Mouse (Mus musculus) megakaryocyte, adult 5-6 weeks (primary cell): ENCODE data around the gene Mettl7a1. TPM values are rescaled to one million over a fixed set of nuclear protein-coding genes. Genes with fewer than 3 reads are reported as not detected.
"Not testable (repeated sequence)": the region's sequence is repeated elsewhere in the genome, so short reads cannot be mapped to it uniquely, and the experiment has no call there.

ENCODE experiments used
- ATAC-seq: 2 replicates; pipeline ENCODE4 v1.8.0; 2016; ENCODE audit warnings: mild to moderate bottlenecking, inconsistent platforms; ENCODE audit not compliant: poor library complexity, severe bottlenecking
- total RNA-seq, 2 experiments: library from RNA; stranded (forward) in 1 of 2; stranded (reverse) in 1 of 2; fragments of 153-499, 151-499 nt in 1 of 2; fragments of 221-1000, 200-1000 nt in 1 of 2; gene quantifications; 2 replicates each; pipeline versions ENCODE4 v1.2.3 to v1.2.4; 2015 to 2017

Gene Mettl7a1
- total RNA-seq, 2 experiments from 2014 or later: 21.4 to 64.4 TPM

GRCm38 (mm10) chr15:100297856-100298255 is 6.1 kb upstream of the Mettl7a1 start:
- no peak for ATAC-seq

GRCm38 (mm10) chr15:100300499-100300898 is 3.4 kb upstream of the Mettl7a1 start:
- ATAC-seq: no peak

- no peak for ATAC-seq
These were observed 2.4 kb upstream of the Mettl7a1 start for GRCm38 (mm10) chr15:100301556-100301955.

GRCm38 (mm10) chr15:100303428-100304018 is 417 bp upstream of the Mettl7a1 start:
- no peak for ATAC-seq

- ATAC-seq: no peak
These were observed 2.3 kb downstream of the Mettl7a1 start for GRCm38 (mm10) chr15:100306201-100306600.

GRCm38 (mm10) chr15:100307438-100308096 is 3.6 kb downstream of the Mettl7a1 start:
- ATAC-seq: not testable (repeated sequence)

- ATAC-seq: peak; percentile 36
These were observed 8.4 kb downstream of the Mettl7a1 start for GRCm38 (mm10) chr15:100312346-100312745.

GRCm38 (mm10) chr15:100314448-100315145 is 10.7 kb downstream of the Mettl7a1 start:
- ATAC-seq: no peak

GRCm38 (mm10) chr15:100318014-100318671 is 14.2 kb downstream of the Mettl7a1 start:
- not testable (repeated sequence) for ATAC-seq

- ATAC-seq: no peak
These were observed 15.9 kb downstream of the Mettl7a1 start for GRCm38 (mm10) chr15:100319884-100320283.

- ATAC-seq: no peak
These were observed 16.5 kb downstream of the Mettl7a1 start for GRCm38 (mm10) chr15:100320295-100320905.

- ATAC-seq: no peak
These were observed 17.2 kb downstream of the Mettl7a1 start for GRCm38 (mm10) chr15:100321134-100321533.

- peak; percentile 69 for ATAC-seq
These were observed 20.2 kb downstream of the Mettl7a1 start for GRCm38 (mm10) chr15:100324021-100324591.

GRCm38 (mm10) chr15:100325235-100325634 is 21.3 kb downstream of the Mettl7a1 start:
- ATAC-seq: no peak

GRCm38 (mm10) chr15:100328089-100328488 is 24.1 kb downstream of the Mettl7a1 start:
- ATAC-seq: not testable (repeated sequence)

- not testable (repeated sequence) for ATAC-seq
These were observed 25.4 kb downstream of the Mettl7a1 start for GRCm38 (mm10) chr15:100329336-100329735.

- no peak for ATAC-seq
These were observed 26.8 kb downstream of the Mettl7a1 start for GRCm38 (mm10) chr15:100330739-100331138.

- peak; percentile 75 for ATAC-seq
These were observed 28.4 kb downstream of the Mettl7a1 start for GRCm38 (mm10) chr15:100332077-100332961.

GRCm38 (mm10) chr15:100334629-100335028 is 30.7 kb downstream of the Mettl7a1 start, which contains the start of gene Mettl7a3:
Gene Mettl7a3, plus strand, starts transcription at chr15:100334929.
- no peak for ATAC-seq
